Mouse (Mus musculus) MEL (cell line): ENCODE data around the gene Fkrp. TPM values are rescaled to one million over a fixed set of nuclear protein-coding genes. Genes with fewer than 3 reads are reported as not detected.
A peak's percentile ranks its signal among the peaks of the same experiment; 100 is the strongest.

Source experiments
- DNase-seq: peaks from one replicate; pipeline ENCODE4 v3.0.0; 2011; ENCODE audit warnings: low read depth, low spot score
- H3K27ac ChIP-seq: 2 replicates; pipeline ENCODE4 v1.5.1; 2012; ENCODE audit warnings: low read depth, mild to moderate bottlenecking, control low read depth, low read length, moderate library complexity; ENCODE audit not compliant: control insufficient read depth
- H3K27me3 ChIP-seq, 2 experiments: fragments of 150-350 bp in 1 of 2; sonication (generic) in 1 of 2; 2 replicates each; pipeline ENCODE4 v1.6.1; 2012; ENCODE audit warnings: low read length in 2 of 2, mild to moderate bottlenecking in 2 of 2, improper control_type of control experiment in 1 of 2, moderate library complexity in 1 of 2; ENCODE audit not compliant: insufficient read depth in 2 of 2, control insufficient read depth in 1 of 2
- H3K36me3 ChIP-seq, 2 experiments: 2 replicates each; pipeline ENCODE4 v1.6.1; 2012 to 2014; ENCODE audit warnings: low read length in 2 of 2, improper control_type of control experiment in 1 of 2, inconsistent platforms in 1 of 2, mild to moderate bottlenecking in 1 of 2; ENCODE audit not compliant: insufficient read depth in 2 of 2, control insufficient read depth in 1 of 2
- H3K4me1 ChIP-seq, 2 experiments: fragments of 150-350 bp in 1 of 2; sonication (generic) in 1 of 2; 2 replicates each; pipeline ENCODE4 v1.6.1; 2012; ENCODE audit warnings: low read length in 2 of 2, improper control_type of control experiment in 1 of 2, mild to moderate bottlenecking in 1 of 2; ENCODE audit not compliant: insufficient read depth in 2 of 2, control insufficient read depth in 1 of 2
- H3K4me3 ChIP-seq, 2 experiments: fragments of 150-350 bp in 1 of 2; sonication (generic) in 1 of 2; 2 replicates each; pipeline ENCODE4 v1.5.1; 2012; ENCODE audit warnings: low read depth in 2 of 2, low read length in 2 of 2, mild to moderate bottlenecking in 2 of 2, moderate library complexity in 2 of 2, control low read depth in 1 of 2, improper control_type of control experiment in 1 of 2; ENCODE audit not compliant: control insufficient read depth in 1 of 2, insufficient read depth in 1 of 2
- H3K79me2 ChIP-seq: 2 replicates; pipeline ENCODE4 v1.6.1; 2012; ENCODE audit warnings: mild to moderate bottlenecking, low read length, moderate library complexity; ENCODE audit not compliant: control insufficient read depth, poor library complexity, insufficient read depth
- H3K9ac ChIP-seq: 2 replicates; pipeline ENCODE4 v1.6.1; 2012; ENCODE audit warnings: low read depth, mild to moderate bottlenecking, control low read depth, low read length, moderate library complexity; ENCODE audit not compliant: control insufficient read depth, poor library complexity, severe bottlenecking
- H3K9me3 ChIP-seq: fragments of 150-350 bp; sonication (generic); replicated peaks from 2 replicates; pipeline ENCODE4 v1.6.1; 2012; ENCODE audit warnings: mild to moderate bottlenecking, low read length, improper control_type of control experiment, moderate library complexity; ENCODE audit not compliant: insufficient read depth
- BHLHE40 ChIP-seq: IDR thresholded peaks from 2 replicates; pipeline ENCODE4 v1.6.1; 2012; ENCODE audit warnings: low read depth, mild to moderate bottlenecking, inconsistent platforms, low read length, improper control_type of control experiment, borderline replicate concordance
- CTCF ChIP-seq, 3 experiments: IDR thresholded peaks in 2 of 3; conservative IDR thresholded peaks in 1 of 3; 2 replicates each; pipeline ENCODE4 v1.5.1; 2011 to 2012; ENCODE audit warnings: low read length in 3 of 3, low read depth in 2 of 3, mild to moderate bottlenecking in 2 of 3, improper control_type of control experiment in 1 of 3, inconsistent platforms in 1 of 3, mixed read lengths in 1 of 3, moderate library complexity in 1 of 3; ENCODE audit not compliant: control insufficient read depth in 1 of 3, insufficient read depth in 1 of 3, poor library complexity in 1 of 3, severe bottlenecking in 1 of 3
- E2F4 ChIP-seq: IDR thresholded peaks from 2 replicates; pipeline ENCODE4 v1.6.1; 2011; ENCODE audit warnings: low read depth, low read length, improper control_type of control experiment, borderline replicate concordance
- ELF1 ChIP-seq: IDR thresholded peaks from 2 replicates; pipeline ENCODE4 v1.6.1; 2014; ENCODE audit warnings: low read depth, mild to moderate bottlenecking, inconsistent platforms, low read length, improper control_type of control experiment, moderate library complexity
- GATA1 ChIP-seq: IDR thresholded peaks from 2 replicates; pipeline ENCODE4 v1.6.1; 2011; ENCODE audit warnings: low read depth, low read length, improper control_type of control experiment
- HCFC1 ChIP-seq: IDR thresholded peaks from 2 replicates; pipeline ENCODE4 v1.6.1; 2012; ENCODE audit warnings: low read depth, mild to moderate bottlenecking, inconsistent platforms, low read length, improper control_type of control experiment, moderate library complexity
- JUND ChIP-seq: IDR thresholded peaks from 2 replicates; pipeline ENCODE4 v1.6.1; 2011; ENCODE audit warnings: low read depth, mild to moderate bottlenecking, improper control_type of control experiment, low read length
- MAZ ChIP-seq: IDR thresholded peaks from 2 replicates; pipeline ENCODE4 v1.6.1; 2012; ENCODE audit warnings: low read depth, mild to moderate bottlenecking, inconsistent platforms, low read length, improper control_type of control experiment
- MEF2A ChIP-seq: IDR thresholded peaks from 2 replicates; pipeline ENCODE4 v1.6.1; 2014; ENCODE audit warnings: low read depth, mild to moderate bottlenecking, inconsistent platforms, low read length, improper control_type of control experiment; ENCODE audit not compliant: poor library complexity, insufficient replicate concordance, severe bottlenecking; ENCODE audit errors: extremely low read depth
- MYC ChIP-seq: IDR thresholded peaks from 2 replicates; pipeline ENCODE4 v1.6.1; 2011; ENCODE audit warnings: low read depth, mild to moderate bottlenecking, low read length, improper control_type of control experiment, moderate library complexity
- POLR2A ChIP-seq, 2 experiments: IDR thresholded peaks; 2 replicates each; pipeline ENCODE4 v1.6.1; 2011 to 2012; ENCODE audit warnings: low read length in 2 of 2, mild to moderate bottlenecking in 2 of 2, control low read depth in 1 of 2, improper control_type of control experiment in 1 of 2, low read depth in 1 of 2, moderate library complexity in 1 of 2; ENCODE audit not compliant: control insufficient read depth in 1 of 2, insufficient read depth in 1 of 2, poor library complexity in 1 of 2
- POLR2AphosphoS5 ChIP-seq: IDR thresholded peaks from 2 replicates; pipeline ENCODE4 v1.6.1; 2012; ENCODE audit warnings: low read depth, borderline replicate concordance, mild to moderate bottlenecking, inconsistent platforms, low read length, moderate library complexity, mixed read lengths
- UBTF ChIP-seq: IDR thresholded peaks from 2 replicates; pipeline ENCODE4 v1.6.1; 2012; ENCODE audit warnings: low read depth, mild to moderate bottlenecking, inconsistent platforms, low read length, improper control_type of control experiment, moderate library complexity, borderline replicate concordance; ENCODE audit not compliant: insufficient read depth
- ZC3H11A ChIP-seq: IDR thresholded peaks from 2 replicates; pipeline ENCODE4 v1.6.1; 2012; ENCODE audit warnings: low read depth, mild to moderate bottlenecking, inconsistent platforms, low read length, improper control_type of control experiment
- polyA plus RNA-seq, 2 experiments: library from polyadenylated mRNA; stranded (reverse) in 1 of 2; unstranded in 1 of 2; fragments of >175 nt in 1 of 2; fragments of >200 nt in 1 of 2; gene quantifications; 2 replicates each; pipeline versions ENCODE4 v1.2.1 to v1.2.4; 2012; ENCODE audit warnings: low replicate concordance in 2 of 2, low read depth in 1 of 2; ENCODE audit not compliant: insufficient read length in 2 of 2, insufficient read depth in 1 of 2, missing spikeins in 1 of 2
- total RNA-seq: library from RNA; depleted of rRNA; stranded (reverse); fragments of 300-350 nt; gene quantifications from 2 replicates; pipeline ENCODE4 v1.2.3, GENCODE M21; 2012

The Fkrp gene
- total and polyA plus RNA-seq, 3 experiments, result 15.9 to 19.2 TPM; not detected in 1

- TF ChIP-seq BHLHE40 (no peak), HCFC1 (no peak)
Measured at GRCm38 (mm10) chr7:16804409-16805028, 12.0 kb downstream of the Fkrp start (continued).

DNA sequence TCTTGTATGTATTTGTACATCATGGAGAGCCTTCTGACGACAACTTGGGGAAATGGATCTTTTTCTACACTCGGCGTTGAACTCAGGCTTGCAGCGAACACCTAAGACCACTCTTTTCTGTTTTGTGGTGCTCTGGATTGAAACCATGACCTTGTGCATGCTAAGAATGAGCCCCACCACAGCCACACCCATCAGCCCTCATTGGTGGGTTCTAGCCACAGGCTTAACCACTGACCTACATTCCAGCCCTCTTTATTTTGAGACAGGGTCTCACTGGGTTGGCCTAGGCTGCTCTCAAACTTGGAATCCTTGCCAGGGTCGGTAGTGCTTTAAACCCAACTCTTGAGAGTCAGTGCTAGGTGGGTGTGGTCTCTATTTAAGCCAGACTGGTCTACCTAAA, 21.6 kb downstream of the Fkrp start:
- DNase-seq, result no peak

GRCm38 (mm10) chr7:16793010-16793725, 23.4 kb downstream of the Fkrp start:
- DNase-seq, result no peak
- no peak overlapping the region for H3K9ac ChIP-seq
- no peaks in the 10 kb centered on the region for H3K9me3 ChIP-seq
- no peaks in the 10 kb centered on the region for H3K27me3 ChIP-seq
- TF ChIP-seq GATA1 (no peak), MAZ (no peak), MYC (no peak), POLR2A (IDR thresholded peaks at IDR 0.05; ENCODE audit: control insufficient read depth in 1 of 2, insufficient read depth in 1 of 2, low read depth in 1 of 2, low read length in 2 of 2, poor library complexity in 1 of 2) (peak in 1 of 2 experiments; percentile 20; a peak in 1 of 4 replicates), CTCF (IDR thresholded peaks at IDR 0.05 in 2 of 3, conservative IDR thresholded peaks at IDR 0.05 in 1 of 3; ENCODE audit: control insufficient read depth in 1 of 3, insufficient read depth in 1 of 3, low read depth in 2 of 3, low read length in 3 of 3, poor library complexity in 1 of 3, severe bottlenecking in 1 of 3) (no peak), UBTF (no peak)
- TF ChIP-seq, all 39 proteins: peak for 1
- H3K79me2 ChIP-seq, result 0 out of 2 replicates have a peak, but pooled peaks cover 2% of the 10 kb centered on the region
- no peak overlapping the region for H3K27ac ChIP-seq
- H3K36me3 ChIP-seq, result peaks cover 0 to 9% of the 10 kb centered on the region in 2 experiments; a peak in 1 of 4 replicates
- H3K4me3 ChIP-seq, result no peak overlapping the region
- no peaks in the 10 kb centered on the region for H3K4me1 ChIP-seq

More for the DNA sequence above, 21.6 kb downstream of the Fkrp start:
- TF ChIP-seq E2F4 (no peak), ZC3H11A (no peak), MEF2A (no peak), ELF1 (no peak), JUND (no peak), POLR2AphosphoS5 (no peak)
- Histone ChIP-seq H3K4me3 (no peak overlapping the region), H3K4me1 (no peaks in the 10 kb centered on the region), H3K9me3 (no peaks in the 10 kb centered on the region), H3K27me3 (no peaks in the 10 kb centered on the region), H3K27ac (no peak overlapping the region), H3K9ac (no peak overlapping the region), H3K36me3 (peaks cover 0 to 5% of the 10 kb centered on the region in 2 experiments; a peak in 1 of 4 replicates), H3K79me2 (0 out of 2 replicates have a peak, but pooled peaks cover 2% of the 10 kb centered on the region)
